Mouse (Mus musculus) myocyte (in vitro differentiated cells): ENCODE measurements at regions not wholly inside any gene's neighbourhood (a gene's known extent, or its start where the extent isn't known, plus 50 kb on each side); places are given as distances from the start of the nearest gene placed in this dataset.

Source experiments
- H3K27me3 ChIP-seq: one replicate; pipeline ENCODE4 v1.6.1; 2011; ENCODE audit not compliant: control insufficient read depth, insufficient read depth, insufficient read length
- H3K36me3 ChIP-seq: one replicate; pipeline ENCODE4 v1.6.1; 2011; ENCODE audit not compliant: control insufficient read depth, insufficient read depth
- H3K4me2 ChIP-seq: one replicate; pipeline ENCODE4 v1.6.1; 2011; ENCODE audit warnings: low read depth, control low read depth
- H3K4me3 ChIP-seq: one replicate; pipeline ENCODE4 v1.5.1; 2011; ENCODE audit warnings: mild to moderate bottlenecking, control low read depth, moderate library complexity
- H3K79me2 ChIP-seq: one replicate; pipeline ENCODE4 v1.6.1; 2011; ENCODE audit not compliant: control insufficient read depth, insufficient read depth
- H3ac ChIP-seq: one replicate; pipeline ENCODE4 v1.6.1; 2011; ENCODE audit not compliant: control insufficient read depth, insufficient read length
- CEBPB ChIP-seq: IDR thresholded peaks from 2 replicates; pipeline ENCODE4 v1.6.1; 2011; ENCODE audit warnings: mild to moderate bottlenecking, moderate library complexity; ENCODE audit not compliant: poor library complexity, insufficient read depth, severe bottlenecking
- E2F4 ChIP-seq: IDR thresholded peaks from one replicate; pipeline ENCODE4 v1.6.1; 2011; ENCODE audit warnings: mild to moderate bottlenecking, control low read depth, moderate library complexity; ENCODE audit not compliant: insufficient read depth
- MAX ChIP-seq: IDR thresholded peaks from one replicate; pipeline ENCODE4 v1.6.1; 2011; ENCODE audit warnings: low read depth, mild to moderate bottlenecking, control low read depth
- MYOD1 ChIP-seq, 3 experiments: IDR thresholded peaks; one replicate each; pipeline ENCODE4 v1.6.1; 2011; ENCODE audit warnings: control low read depth in 2 of 3, low read depth in 2 of 3, mild to moderate bottlenecking in 2 of 3, moderate library complexity in 1 of 3; ENCODE audit not compliant: insufficient read length in 2 of 3, control insufficient read depth in 1 of 3
- MYOG ChIP-seq, 3 experiments: IDR thresholded peaks; one replicate each; pipeline ENCODE4 v1.6.1; 2011; ENCODE audit warnings: control low read depth in 2 of 3, low read depth in 2 of 3, mild to moderate bottlenecking in 2 of 3; ENCODE audit not compliant: insufficient read length in 2 of 3, control insufficient read depth in 1 of 3, insufficient read depth in 1 of 3
- POLR2A ChIP-seq: IDR thresholded peaks from one replicate; pipeline ENCODE4 v1.6.1; 2011; ENCODE audit warnings: low read depth, mild to moderate bottlenecking, control low read depth, moderate library complexity; ENCODE audit not compliant: insufficient read length
- POLR2AphosphoS2 ChIP-seq: IDR thresholded peaks from one replicate; pipeline ENCODE4 v1.6.1; 2011; ENCODE audit warnings: low read depth, control low read depth; ENCODE audit not compliant: insufficient read length
- REST ChIP-seq: IDR thresholded peaks from one replicate; pipeline ENCODE4 v1.6.1; 2011; ENCODE audit warnings: mild to moderate bottlenecking, control low read depth, moderate library complexity; ENCODE audit not compliant: insufficient read depth, insufficient read length
- SRF ChIP-seq: IDR thresholded peaks from one replicate; pipeline ENCODE4 v1.6.1; 2011; ENCODE audit warnings: low read depth; ENCODE audit not compliant: control insufficient read depth, insufficient read length
- TCF12 ChIP-seq: IDR thresholded peaks from one replicate; pipeline ENCODE4 v1.6.1; 2011; ENCODE audit warnings: mild to moderate bottlenecking, control low read depth; ENCODE audit not compliant: poor library complexity, insufficient read depth, severe bottlenecking
- TCF3 ChIP-seq: IDR thresholded peaks from one replicate; pipeline ENCODE4 v1.6.1; 2011; ENCODE audit warnings: low read depth, control low read depth; ENCODE audit not compliant: insufficient read length
- USF1 ChIP-seq: IDR thresholded peaks from one replicate; pipeline ENCODE4 v1.6.1; 2011; ENCODE audit warnings: low read depth, mild to moderate bottlenecking, control low read depth, moderate library complexity

- H3K4me3 ChIP-seq = no peak overlapping the region
- TF ChIP-seq CEBPB = no peak
- no peak for TF ChIP-seq POLR2A
- no peak for TF ChIP-seq MYOG (IDR thresholded peaks at IDR 0.05; ENCODE audit: control insufficient read depth in 1 of 3, insufficient read depth in 1 of 3, insufficient read length in 2 of 3, low read depth in 2 of 3)
- no peak for TF ChIP-seq SRF
- no peak for TF ChIP-seq E2F4
- no peak for TF ChIP-seq REST
- no peak for TF ChIP-seq TCF12
- TF ChIP-seq USF1 = no peak
- TF ChIP-seq TCF3 = no peak
- no peak for TF ChIP-seq MAX
- no peak for TF ChIP-seq POLR2AphosphoS2
- TF ChIP-seq MYOD1 (IDR thresholded peaks at IDR 0.05; ENCODE audit: control insufficient read depth in 1 of 3, insufficient read length in 2 of 3, low read depth in 2 of 3) = no peak
- H3K4me2 ChIP-seq = no peak overlapping the region
- no peaks in the 10 kb centered on the region for H3K36me3 ChIP-seq
- H3K79me2 ChIP-seq = no peaks in the 10 kb centered on the region
- no peaks in the 10 kb centered on the region for H3K27me3 ChIP-seq
- no peak overlapping the region for H3ac ChIP-seq
Measured at GRCm38 (mm10) chr19:27076920-27077512, 139.3 kb upstream of the Vldlr start.

GRCm38 (mm10) chr19:27087344-27087743 lies 128.9 kb upstream of the Vldlr start:
- TF ChIP-seq REST = no peak
- no peak for TF ChIP-seq E2F4
- no peak for TF ChIP-seq POLR2A
- TF ChIP-seq MYOG (IDR thresholded peaks at IDR 0.05; ENCODE audit: control insufficient read depth in 1 of 3, insufficient read depth in 1 of 3, insufficient read length in 2 of 3, low read depth in 2 of 3) = no peak
- no peak for TF ChIP-seq MYOD1 (IDR thresholded peaks at IDR 0.05; ENCODE audit: control insufficient read depth in 1 of 3, insufficient read length in 2 of 3, low read depth in 2 of 3)
- no peak for TF ChIP-seq MAX
- no peak for TF ChIP-seq SRF
- no peak for TF ChIP-seq CEBPB
- no peak for TF ChIP-seq TCF3
- TF ChIP-seq TCF12 = no peak
- no peak for TF ChIP-seq POLR2AphosphoS2
- no peak for TF ChIP-seq USF1
- H3K36me3 ChIP-seq = no peaks in the 10 kb centered on the region
- H3ac ChIP-seq = no peak overlapping the region
- no peaks in the 10 kb centered on the region for H3K79me2 ChIP-seq
- H3K27me3 ChIP-seq = no peaks in the 10 kb centered on the region
- H3K4me2 ChIP-seq = no peak overlapping the region
- no peak overlapping the region for H3K4me3 ChIP-seq

- Histone ChIP-seq H3K4me3 (no peak overlapping the region), H3K79me2 (no peaks in the 10 kb centered on the region)
- TF ChIP-seq REST (no peak), CEBPB (no peak), SRF (no peak), E2F4 (no peak), TCF3 (no peak)
Measured at GRCm38 (mm10) chr19:27087833-27088232, 128.5 kb upstream of the Vldlr start.

GRCm38 (mm10) chr19:27089099-27089498 lies 127.2 kb upstream of the Vldlr start:
- H3K4me2 ChIP-seq = no peak overlapping the region
- TF ChIP-seq MYOG (IDR thresholded peaks at IDR 0.05; ENCODE audit: control insufficient read depth in 1 of 3, insufficient read depth in 1 of 3, insufficient read length in 2 of 3, low read depth in 2 of 3) (no peak), TCF12 (no peak), POLR2AphosphoS2 (no peak), MAX (no peak)

More at GRCm38 (mm10) chr19:27087833-27088232, 128.5 kb upstream of the Vldlr start:
- no peaks in the 10 kb centered on the region for H3K27me3 ChIP-seq
- no peaks in the 10 kb centered on the region for H3K36me3 ChIP-seq
- H3ac ChIP-seq = no peak overlapping the region
- H3K4me2 ChIP-seq = no peak overlapping the region

GRCm38 (mm10) chr19:27091603-27092002 lies 124.7 kb upstream of the Vldlr start:
- no peak overlapping the region for H3K4me3 ChIP-seq
- no peak overlapping the region for H3ac ChIP-seq
- no peaks in the 10 kb centered on the region for H3K79me2 ChIP-seq
- TF ChIP-seq MAX = no peak
- TF ChIP-seq MYOG (IDR thresholded peaks at IDR 0.05; ENCODE audit: control insufficient read depth in 1 of 3, insufficient read depth in 1 of 3, insufficient read length in 2 of 3, low read depth in 2 of 3) = no peak
- no peak for TF ChIP-seq MYOD1 (IDR thresholded peaks at IDR 0.05; ENCODE audit: control insufficient read depth in 1 of 3, insufficient read length in 2 of 3, low read depth in 2 of 3)
- no peak for TF ChIP-seq E2F4
- no peak for TF ChIP-seq POLR2AphosphoS2
- TF ChIP-seq TCF3 = no peak
- no peak for TF ChIP-seq CEBPB
- no peak for TF ChIP-seq POLR2A
- no peaks in the 10 kb centered on the region for H3K27me3 ChIP-seq
- H3K36me3 ChIP-seq = no peaks in the 10 kb centered on the region
- no peak overlapping the region for H3K4me2 ChIP-seq

More at GRCm38 (mm10) chr19:27089099-27089498, 127.2 kb upstream of the Vldlr start:
- no peaks in the 10 kb centered on the region for H3K27me3 ChIP-seq
- H3K36me3 ChIP-seq = no peaks in the 10 kb centered on the region
- no peak overlapping the region for H3ac ChIP-seq
- no peak overlapping the region for H3K4me3 ChIP-seq
- no peaks in the 10 kb centered on the region for H3K79me2 ChIP-seq
